Mouse (Mus musculus) layer of hippocampus, postnatal 10 days (tissue): ENCODE data around the gene Gpalpp1. TPM values are rescaled to one million over a fixed set of nuclear protein-coding genes. Genes with fewer than 3 reads are reported as not detected.

Experiments
- DNase-seq, 2 experiments: peaks; one replicate each; pipeline ENCODE4 v3.0.0; 2021; ENCODE audit warnings: low spot score in 2 of 2
- total RNA-seq, 2 experiments: library from RNA; stranded (reverse); gene quantifications; 2 replicates each; pipeline ENCODE4 v1.2.3; 2021

Gpalpp1 gene
- total RNA-seq, 2 experiments from 2014 or later, result 19.3 to 21.1 TPM

GRCm38 (mm10) chr14:76115744-76116143 lies 5.2 kb upstream of the Gpalpp1 start:
- no peak for DNase-seq

GRCm38 (mm10) chr14:76099543-76099942 lies 11.0 kb downstream of the Gpalpp1 start:
- no peak for DNase-seq

- DNase-seq, result no peak
Measured at GRCm38 (mm10) chr14:76097815-76098214, 12.7 kb downstream of the Gpalpp1 start.

GRCm38 (mm10) chr14:76097244-76097643 lies 13.3 kb downstream of the Gpalpp1 start:
- DNase-seq, result no peak

GRCm38 (mm10) chr14:76084188-76084587 lies 26.4 kb downstream of the Gpalpp1 start:
- DNase-seq, result no peak

GRCm38 (mm10) chr14:76082086-76082636 lies 28.4 kb downstream of the Gpalpp1 start:
- no peak for DNase-seq

- DNase-seq, result no peak
Measured at GRCm38 (mm10) chr14:76081451-76081850, 29.1 kb downstream of the Gpalpp1 start.

GRCm38 (mm10) chr14:76077088-76077491 lies 33.5 kb downstream of the Gpalpp1 start:
- DNase-seq, result peak; percentile 58 to 70

GRCm38 (mm10) chr14:76076602-76077001 lies 34.0 kb downstream of the Gpalpp1 start:
- no peak for DNase-seq

GRCm38 (mm10) chr14:76075721-76076120 lies 34.8 kb downstream of the Gpalpp1 start:
- no peak for DNase-seq

- DNase-seq, result no peak
Measured at GRCm38 (mm10) chr14:76074206-76074605, 36.4 kb downstream of the Gpalpp1 start.

- no peak for DNase-seq
Measured at GRCm38 (mm10) chr14:76072626-76073025, 37.9 kb downstream of the Gpalpp1 start.

- no peak for DNase-seq
Measured at GRCm38 (mm10) chr14:76069296-76069695, 41.3 kb downstream of the Gpalpp1 start.

GRCm38 (mm10) chr14:76068296-76068695 lies 42.3 kb downstream of the Gpalpp1 start:
- DNase-seq, result no peak

GRCm38 (mm10) chr14:76067237-76067636 lies 43.3 kb downstream of the Gpalpp1 start:
- no peak for DNase-seq

- no peak for DNase-seq
Measured at GRCm38 (mm10) chr14:76059441-76059840, 51.1 kb downstream of the Gpalpp1 start.

GRCm38 (mm10) chr14:76053726-76054125 lies 56.8 kb downstream of the Gpalpp1 start:
- DNase-seq, result no peak

- no peak for DNase-seq
Measured at GRCm38 (mm10) chr14:76051966-76052365, 58.6 kb downstream of the Gpalpp1 start.

- DNase-seq, result no peak
Measured at GRCm38 (mm10) chr14:76045767-76046166, 64.8 kb downstream of the Gpalpp1 start.

- no peak for DNase-seq
Measured at GRCm38 (mm10) chr14:76044164-76044557, 66.4 kb downstream of the Gpalpp1 start.

GRCm38 (mm10) chr14:76043251-76044163 lies 67.1 kb downstream of the Gpalpp1 start:
- no peak for DNase-seq
